Mouse (Mus musculus) heart, embryonic 13.5 days (tissue): ENCODE results near the gene Pcp4l1. TPM values are rescaled to one million over a fixed set of nuclear protein-coding genes. Genes with fewer than 3 reads are reported as not detected.
"Not testable (repeated sequence)": the region's sequence is repeated elsewhere in the genome, so short reads cannot be mapped to it uniquely, and the experiment has no call there.

Source experiments
- ATAC-seq: fragments of 200-750 bp; cut with Nextera tagmentation; 2 replicates; pipeline ENCODE4 v1.8.0; 2017; ENCODE audit warnings: moderate TSS enrichment; ENCODE audit not compliant: insufficient number of reproducible peaks, low FRiP score, low TSS enrichment; ENCODE audit errors: extremely low read depth
- H3K27ac ChIP-seq: fragments of 300-500 bp; sonication (generic); replicated peaks from 2 replicates; pipeline ENCODE4 v1.5.1; 2015; ENCODE audit warnings: moderate library complexity, mild to moderate bottlenecking, inconsistent platforms
- H3K27me3 ChIP-seq: fragments of 300-500 bp; sonication (generic); replicated peaks from 2 replicates; pipeline ENCODE4 v1.6.1; 2015; ENCODE audit warnings: mild to moderate bottlenecking, inconsistent platforms
- H3K36me3 ChIP-seq: fragments of 300-500 bp; sonication (generic); 2 replicates; pipeline ENCODE4 v1.6.1; 2015; ENCODE audit warnings: mild to moderate bottlenecking, inconsistent platforms
- H3K4me1 ChIP-seq: fragments of 300-500 bp; sonication (generic); 2 replicates; pipeline ENCODE4 v1.6.1; 2015; ENCODE audit warnings: inconsistent platforms
- H3K4me2 ChIP-seq: fragments of 300-500 bp; sonication (generic); 2 replicates; pipeline ENCODE4 v1.6.1; 2015; ENCODE audit warnings: inconsistent platforms, mild to moderate bottlenecking, moderate library complexity
- H3K4me3 ChIP-seq: fragments of 300-500 bp; sonication (generic); 2 replicates; pipeline ENCODE4 v1.5.1; 2015; ENCODE audit warnings: moderate library complexity, mild to moderate bottlenecking, inconsistent platforms
- H3K9ac ChIP-seq: fragments of 300-500 bp; sonication (generic); 2 replicates; pipeline ENCODE4 v1.6.1; 2015; ENCODE audit warnings: inconsistent platforms, mild to moderate bottlenecking, moderate library complexity
- H3K9me3 ChIP-seq: fragments of 300-500 bp; sonication (generic); 2 replicates; pipeline ENCODE4 v1.6.1; 2016; ENCODE audit warnings: inconsistent platforms
- WGBS: fragments of 180-500 bp; shearing (Covaris S2); methylation state at CpG from one replicate; pipeline ENCODE4 v1.1.7; 2015; ENCODE audit warnings: mixed read lengths; 5-methylcytosine and 5-hydroxymethylcytosine counted together
- polyA plus RNA-seq: library from polyadenylated mRNA; unstranded; fragments of >200 nt; fragmentation: Nextera tagmentation; extraction: Ambion mirVana; gene quantifications from 2 replicates; pipeline ENCODE4 v1.2.1, GENCODE M21; 2015

The Pcp4l1 gene
- polyA plus RNA-seq, 1 experiment from 2014 or later = 38.3 TPM

DNA sequence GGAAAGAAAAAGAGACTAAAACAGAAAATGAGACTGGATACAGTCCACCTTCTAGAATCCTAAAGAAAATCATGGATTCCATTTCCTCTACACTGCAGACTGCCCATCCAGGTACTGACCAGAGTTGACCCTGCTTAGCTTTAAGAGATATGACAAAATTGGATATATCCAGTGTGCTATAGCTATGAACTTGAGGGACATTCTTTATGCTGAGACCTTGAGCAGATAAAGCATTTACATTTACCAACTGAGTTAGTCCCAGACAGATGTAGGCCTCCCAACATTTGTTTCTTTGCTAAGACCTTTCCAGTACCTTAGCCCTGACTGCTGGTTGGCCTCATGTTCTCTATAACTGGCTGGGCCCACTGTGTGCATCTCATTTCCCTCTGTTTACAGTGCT lies 38.1 kb downstream of the Pcp4l1 start:
- Histone ChIP-seq H3K9me3 (no peaks in the 10 kb centered on the region), H3K4me3 (no peak overlapping the region), H3K4me2 (no peak overlapping the region), H3K4me1 (peaks cover 9% of the 10 kb centered on the region), H3K27me3 (peaks cover 59% of the 10 kb centered on the region), H3K9ac (no peak overlapping the region), H3K36me3 (no peaks in the 10 kb centered on the region), H3K27ac (no peak overlapping the region)
- no peak for ATAC-seq

DNA sequence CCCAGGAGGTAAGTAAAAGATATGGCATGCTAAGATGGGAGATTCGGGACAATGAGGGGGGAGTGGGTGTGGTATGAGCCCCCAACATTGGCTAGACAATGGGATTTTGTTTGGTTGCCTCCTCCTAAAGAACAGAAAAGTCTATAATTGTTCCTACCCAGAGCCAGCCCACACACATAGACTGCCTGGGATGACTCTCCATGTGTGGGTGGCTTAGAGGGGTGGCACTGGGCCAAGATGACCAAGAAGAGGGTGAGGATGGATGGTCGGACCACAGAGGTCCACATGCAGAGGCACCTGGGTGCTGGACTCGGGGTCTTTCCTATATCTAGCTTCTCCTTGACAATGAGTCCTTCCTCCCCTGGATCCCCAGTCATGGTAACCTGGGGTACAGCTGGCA lies 39.4 kb downstream of the Pcp4l1 start:
- Histone ChIP-seq H3K9ac (no peak overlapping the region), H3K36me3 (no peaks in the 10 kb centered on the region), H3K4me2 (no peak overlapping the region), H3K27me3 (peaks cover 59% of the 10 kb centered on the region), H3K27ac (no peak overlapping the region), H3K4me1 (peaks cover 9% of the 10 kb centered on the region), H3K9me3 (no peaks in the 10 kb centered on the region), H3K4me3 (no peak overlapping the region)
- 65% methylated on average over 3 of the region's 3 CpGs for WGBS
- ATAC-seq = no peak

DNA sequence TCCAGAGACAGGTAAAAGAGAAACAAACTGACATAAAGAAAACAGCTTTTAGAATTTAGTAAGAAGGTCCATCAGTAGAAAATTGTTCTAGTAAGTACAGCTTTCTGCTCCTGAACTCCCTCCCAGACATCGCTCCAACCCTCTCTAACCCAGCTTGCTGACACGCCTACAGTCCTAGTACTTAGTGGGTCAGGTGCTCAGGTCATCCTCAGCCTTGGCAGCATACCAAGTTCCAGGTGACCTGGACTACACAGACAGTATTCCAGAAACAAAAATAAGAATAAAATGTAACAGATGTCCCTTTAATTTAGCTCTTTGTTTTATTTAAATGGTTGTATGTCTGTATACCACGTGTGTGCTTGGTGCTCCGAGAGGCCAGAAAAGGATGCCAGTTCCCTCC lies 44.1 kb downstream of the Pcp4l1 start:
- ATAC-seq = no peak
- Histone ChIP-seq H3K27me3 (peaks cover 25% of the 10 kb centered on the region), H3K4me3 (no peak overlapping the region), H3K9ac (no peak overlapping the region), H3K4me2 (no peak overlapping the region), H3K9me3 (no peaks in the 10 kb centered on the region), H3K4me1 (peaks cover 27% of the 10 kb centered on the region), H3K36me3 (no peaks in the 10 kb centered on the region), H3K27ac (no peak overlapping the region)
- 83% methylated on average over 4 of the region's 4 CpGs for WGBS

DNA sequence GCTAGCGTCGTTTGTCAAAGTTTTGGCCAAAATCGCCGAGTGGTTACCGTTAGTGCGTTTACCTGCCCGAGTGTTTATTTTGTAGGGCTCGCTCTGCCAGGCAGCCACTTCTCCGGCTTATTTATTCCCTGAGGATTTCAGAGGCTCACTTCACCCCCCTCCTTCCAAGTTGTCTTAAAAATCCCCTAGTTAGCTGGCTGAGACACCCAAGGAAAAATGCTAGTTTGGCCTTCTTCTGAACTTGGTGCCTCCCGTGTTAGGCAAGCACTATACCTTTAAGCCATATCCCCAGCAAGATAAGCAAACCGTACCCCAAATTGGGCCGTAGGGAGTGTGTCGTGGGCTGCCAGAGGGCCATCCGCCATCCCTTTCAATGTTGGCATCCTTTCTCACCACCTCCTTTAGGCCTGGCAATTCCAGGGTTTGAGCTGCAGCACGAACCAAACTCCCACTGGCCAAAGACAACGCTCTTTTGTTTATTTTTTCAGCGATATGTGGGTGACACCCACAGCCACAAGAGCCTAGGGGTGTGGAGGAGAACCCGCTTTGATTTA lies 45.2 kb downstream of the Pcp4l1 start:
- WGBS = 4% methylated on average over 18 of the region's 18 CpGs
- Histone ChIP-seq H3K4me3 (peak overlapping the region; percentile 77), H3K4me1 (peaks cover 27% of the 10 kb centered on the region), H3K4me2 (peak overlapping the region; percentile 77), H3K9me3 (no peaks in the 10 kb centered on the region), H3K36me3 (peaks cover 3% of the 10 kb centered on the region), H3K27me3 (peaks cover 14% of the 10 kb centered on the region), H3K9ac (peak overlapping the region; percentile 95), H3K27ac (peak overlapping the region; percentile 60)
- ATAC-seq = 0 out of 2 replicates have a peak, but pooled peaks have one; percentile 30

DNA sequence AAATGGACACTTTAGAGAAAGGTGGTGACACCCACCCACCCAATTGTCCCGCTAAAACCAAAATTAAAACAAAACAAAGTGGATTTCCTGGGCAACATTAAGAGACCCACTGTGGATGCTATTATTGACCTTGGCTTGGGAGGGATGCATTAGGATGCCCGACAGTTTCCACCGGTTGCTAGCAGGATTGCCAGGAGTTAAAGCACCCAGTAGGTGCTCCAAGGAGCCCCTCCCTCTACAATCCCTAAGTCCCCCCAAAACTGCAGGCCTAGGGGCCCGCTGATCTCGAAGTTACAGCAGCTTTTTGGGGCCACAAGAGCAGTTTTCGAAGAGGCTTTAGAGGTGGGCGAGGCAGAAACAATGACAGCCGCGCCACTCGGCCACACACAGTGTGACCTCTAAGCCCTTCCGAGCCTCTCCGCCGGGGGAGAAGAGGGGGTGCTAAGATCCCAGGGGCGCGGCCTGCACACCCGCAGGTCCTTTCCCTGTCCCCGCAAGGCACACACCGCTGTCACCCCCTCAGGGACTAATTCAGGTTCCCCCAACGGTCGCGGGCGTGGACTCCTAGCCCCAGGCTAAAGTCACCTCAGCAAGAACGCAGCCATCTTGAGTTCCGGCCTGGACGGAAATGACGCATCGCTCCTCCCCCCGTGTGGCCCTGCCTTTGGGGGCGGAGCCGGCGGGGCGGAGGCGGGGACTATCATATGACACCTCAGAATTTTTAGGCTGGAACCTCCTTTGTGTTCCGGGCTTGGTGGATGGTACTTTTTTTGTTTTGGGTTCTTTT lies 45.9 kb downstream of the Pcp4l1 start, which contains the start of the genes Sdhc and Mpz:
Gene Sdhc, minus strand, starts transcription at position 630 of the 787 bp plus-strand sequence.
Gene Mpz, plus strand, starts transcription at position 738 of the 787 bp plus-strand sequence.
- under 1% methylated on average over 34 of the region's 34 CpGs for WGBS
- H3K36me3 ChIP-seq = peaks cover 11% of the 10 kb centered on the region
- H3K4me2 ChIP-seq = peak within 1 kb of the TSS; percentile 77
- H3K9ac ChIP-seq = peak within 1 kb of the TSS; percentile 95
- H3K27me3 ChIP-seq = peaks cover 7% of the 10 kb centered on the region
- H3K4me1 ChIP-seq = peaks cover 27% of the 10 kb centered on the region
- H3K4me3 ChIP-seq = peak within 1 kb of the TSS; percentile 77
- ATAC-seq = peak; percentile 94
- peak within 1 kb of the TSS; percentile 88 for H3K27ac ChIP-seq
- H3K9me3 ChIP-seq = no peaks in the 10 kb centered on the region

DNA sequence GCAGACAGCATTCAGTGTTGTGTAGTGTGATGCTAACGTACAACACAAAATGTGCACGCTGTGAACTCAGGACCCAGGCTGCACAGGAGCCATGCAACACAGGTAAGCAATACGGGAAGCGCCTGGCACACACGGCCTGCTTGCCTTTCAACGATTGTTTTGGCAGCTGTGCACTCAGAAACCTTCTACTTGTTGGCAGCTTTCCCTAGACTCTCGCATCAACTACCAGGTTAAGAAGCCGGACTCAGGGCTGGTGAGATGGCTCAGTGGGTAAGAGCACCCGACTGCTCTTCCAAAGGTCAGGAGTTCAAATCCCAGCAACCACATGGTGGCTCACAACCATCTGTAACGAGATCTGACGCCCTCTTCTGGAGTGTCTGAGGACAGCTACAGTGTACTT lies 53.1 kb downstream of the Pcp4l1 start:
- H3K9ac ChIP-seq, H3K27me3 ChIP-seq, H3K9me3 ChIP-seq, H3K27ac ChIP-seq, H3K4me3 ChIP-seq, H3K4me1 ChIP-seq, ATAC-seq, H3K4me2 ChIP-seq: not testable (repeated sequence)
- WGBS = 81% methylated on average over 11 of the region's 11 CpGs
- H3K36me3 ChIP-seq = peaks cover 78% of the 10 kb centered on the region

DNA sequence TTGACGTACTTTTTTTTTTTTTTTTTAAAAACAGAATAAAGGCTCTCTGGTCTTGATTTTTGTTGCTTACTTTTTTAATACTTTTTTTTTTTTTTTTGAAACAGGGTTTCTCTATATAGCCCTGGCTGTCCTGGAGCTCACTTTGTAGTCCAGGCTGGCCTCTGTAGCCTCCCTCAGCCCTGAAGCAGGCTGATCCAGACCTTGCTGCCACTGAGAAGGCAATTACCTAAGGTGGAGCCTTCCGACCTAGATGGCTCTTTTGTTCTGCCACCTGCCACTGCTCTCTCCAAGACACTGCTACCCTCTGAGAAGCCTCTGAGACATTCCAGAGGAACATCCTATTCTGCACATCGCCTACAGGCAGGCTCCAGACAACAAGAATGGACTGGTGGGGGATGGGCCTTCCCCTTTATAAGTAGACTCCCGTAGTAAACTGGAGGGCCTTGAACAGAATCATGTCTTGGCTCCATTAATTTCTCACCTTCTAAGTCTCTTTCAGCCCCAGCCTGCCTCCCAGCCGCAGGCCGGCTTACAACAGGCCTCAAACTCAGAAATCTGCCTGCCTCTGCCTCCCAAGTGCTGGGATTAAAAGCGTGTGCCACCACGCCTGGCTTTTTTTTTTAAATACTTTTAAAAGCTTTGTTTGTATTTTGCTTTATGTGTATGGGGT lies 58.4 kb downstream of the Pcp4l1 start:
- H3K4me2 ChIP-seq, ATAC-seq, H3K27ac ChIP-seq, H3K4me3 ChIP-seq, H3K27me3 ChIP-seq, H3K4me1 ChIP-seq, H3K9me3 ChIP-seq, H3K9ac ChIP-seq: not testable (repeated sequence)
- 89% methylated on average over 8 of the region's 8 CpGs for WGBS
- peaks cover 96% of the 10 kb centered on the region for H3K36me3 ChIP-seq

DNA sequence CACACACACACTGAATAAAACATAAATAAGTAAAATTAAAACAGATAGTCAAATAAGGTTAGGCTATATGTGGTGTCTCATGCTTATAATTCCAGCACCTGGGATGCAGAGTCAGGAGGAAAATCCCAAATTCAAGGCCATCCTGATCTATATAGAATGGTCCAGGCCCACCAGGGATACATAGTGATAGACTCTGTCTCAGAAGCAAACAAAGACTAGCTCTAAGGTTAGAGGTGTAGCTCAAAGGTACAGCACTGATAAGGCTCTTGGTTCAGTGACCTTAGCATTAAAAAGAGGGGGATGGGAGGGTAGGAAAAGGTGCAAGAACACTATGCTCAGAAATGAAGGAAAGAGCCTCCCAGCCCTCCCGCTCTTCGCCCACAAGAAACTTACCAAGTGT lies 60.5 kb downstream of the Pcp4l1 start:
- Histone ChIP-seq H3K4me1 (peaks cover 3% of the 10 kb centered on the region; the same call in 1 of the 2 replicates), H3K4me3 (no peak overlapping the region), H3K4me2 (no peak overlapping the region), H3K36me3 (peaks cover 94% of the 10 kb centered on the region), H3K27me3 (no peaks in the 10 kb centered on the region), H3K9ac (no peak overlapping the region), H3K9me3 (no peaks in the 10 kb centered on the region), H3K27ac (no peak overlapping the region)
- WGBS = 96% methylated on average over 2 of the region's 2 CpGs
- ATAC-seq = no peak

DNA sequence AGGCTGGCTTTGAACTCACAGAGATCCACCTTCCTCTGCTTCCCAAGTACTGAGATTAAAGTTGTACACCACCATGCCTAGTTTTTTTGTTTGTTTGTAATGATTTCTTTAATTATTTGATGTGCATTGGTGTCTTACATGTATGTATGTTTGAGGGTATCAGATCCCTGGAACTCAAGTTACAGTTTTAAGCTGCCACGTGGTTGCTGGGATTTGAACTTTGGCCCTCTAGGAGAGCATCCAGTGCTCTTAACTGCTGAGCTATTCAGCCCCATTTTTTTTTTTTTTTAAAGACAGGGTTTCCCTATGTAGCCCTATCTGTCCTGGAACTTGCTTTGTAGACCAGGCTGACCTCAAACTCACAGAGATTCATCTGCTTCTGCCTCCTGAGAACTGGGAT lies 65.1 kb downstream of the Pcp4l1 start:
- peaks cover 90% of the 10 kb centered on the region for H3K36me3 ChIP-seq
- H3K9me3 ChIP-seq = no peaks in the 10 kb centered on the region
- H3K27me3 ChIP-seq = no peaks in the 10 kb centered on the region
- ATAC-seq = no peak
- peaks cover 3% of the 10 kb centered on the region; the same call in 1 of the 2 replicates for H3K4me1 ChIP-seq
- H3K27ac ChIP-seq = no peak overlapping the region
- H3K4me3 ChIP-seq = no peak overlapping the region
- 79% methylated on average over 1 of the region's 1 CpGs for WGBS
- no peak overlapping the region for H3K9ac ChIP-seq
- H3K4me2 ChIP-seq = no peak overlapping the region

DNA sequence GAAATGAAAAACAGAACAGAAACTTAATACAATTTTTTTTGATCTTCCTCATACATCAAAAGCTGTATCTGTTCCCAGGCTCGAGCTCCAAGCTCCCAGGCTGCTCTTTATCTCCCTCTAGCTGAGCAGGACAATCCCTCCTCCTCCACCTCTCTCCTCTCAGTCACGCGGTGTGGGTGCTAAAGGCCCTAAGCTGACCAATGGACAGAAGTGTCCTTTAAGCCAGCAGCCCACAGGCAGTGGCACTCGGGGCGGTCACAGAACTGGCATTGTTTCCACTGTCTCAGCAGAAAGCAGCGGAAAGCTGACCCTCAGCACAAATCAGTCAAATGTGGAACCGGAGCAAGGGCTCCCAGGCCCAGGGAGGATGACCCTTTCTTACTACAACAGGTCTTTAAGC lies 66.8 kb downstream of the Pcp4l1 start:
- no peak overlapping the region for H3K27ac ChIP-seq
- H3K9ac ChIP-seq = no peak overlapping the region
- ATAC-seq = no peak
- no peak overlapping the region for H3K4me3 ChIP-seq
- 57% methylated on average over 7 of the region's 7 CpGs for WGBS
- no peak overlapping the region for H3K4me2 ChIP-seq
- peaks cover 73% of the 10 kb centered on the region for H3K36me3 ChIP-seq
- no peaks in the 10 kb centered on the region for H3K9me3 ChIP-seq
- no peaks in the 10 kb centered on the region for H3K27me3 ChIP-seq
- H3K4me1 ChIP-seq = peaks cover 3% of the 10 kb centered on the region; the same call in 1 of the 2 replicates

DNA sequence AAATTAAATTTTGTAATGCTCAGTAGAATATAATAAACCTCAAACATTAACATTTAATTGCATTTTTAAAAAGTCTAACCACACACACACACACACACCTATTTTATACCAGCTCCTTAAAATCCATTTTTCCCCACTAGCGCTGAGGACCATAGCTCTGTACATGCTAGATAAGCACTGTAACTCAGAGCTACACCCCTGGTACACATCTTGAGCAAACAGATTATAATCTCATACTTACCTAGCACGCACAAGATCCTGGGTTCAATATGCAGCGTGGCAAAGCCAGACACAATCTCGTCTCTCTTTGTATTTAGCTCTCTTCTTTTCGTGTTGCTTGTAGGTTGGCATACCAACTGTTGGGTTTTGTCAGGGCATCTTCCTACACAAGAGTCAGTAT lies 71.7 kb downstream of the Pcp4l1 start:
- peaks cover 24% of the 10 kb centered on the region for H3K4me1 ChIP-seq
- peaks cover 28% of the 10 kb centered on the region for H3K36me3 ChIP-seq
- no peaks in the 10 kb centered on the region for H3K9me3 ChIP-seq
- no peak overlapping the region for H3K27ac ChIP-seq
- H3K4me3 ChIP-seq = no peak overlapping the region
- no peaks in the 10 kb centered on the region for H3K27me3 ChIP-seq
- ATAC-seq = no peak
- no peak overlapping the region for H3K9ac ChIP-seq
- WGBS = 85% methylated on average over 5 of the region's 5 CpGs
- H3K4me2 ChIP-seq = no peak overlapping the region
